8 mouse cellular contexts compared by ENCODE assay signal in the genomic region with DNA sequence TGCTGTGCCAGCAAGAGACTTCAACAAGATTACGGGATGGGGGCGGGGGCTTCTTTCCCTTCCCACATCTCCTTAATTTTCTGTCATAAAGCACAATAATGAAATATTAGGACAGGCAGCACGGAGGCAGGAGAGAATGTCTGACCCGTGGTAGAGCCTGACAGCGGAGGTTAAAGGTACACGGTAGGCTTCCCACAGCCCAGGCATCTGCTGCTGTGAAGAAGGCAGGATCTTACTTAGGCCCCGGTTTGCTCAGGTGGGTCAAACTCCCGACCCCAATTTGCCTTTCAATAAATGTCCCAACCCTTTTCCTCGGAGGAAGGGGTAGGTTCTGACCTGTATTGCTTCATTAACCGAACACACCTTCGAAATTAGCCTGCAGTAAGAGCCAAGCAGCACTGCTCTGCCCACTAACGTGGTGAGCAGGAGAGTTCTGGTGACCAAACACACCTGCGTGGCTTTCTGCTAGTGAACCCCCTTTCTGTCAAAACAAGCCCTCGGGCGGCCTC. TPM values are rescaled to one million over a fixed set of nuclear protein-coding genes. Genes with fewer than 3 reads are reported as not detected.
DNase-seq lines count a peak whose midpoint lies in the region; ATAC-seq and TF ChIP-seq lines count a peak whose summit lies in the region.

No protein-coding gene starts in this region.

- TF ChIP-seq CTCF in kidney, postnatal 0 days (IDR thresholded peaks at IDR 0.05; ENCODE audit: low read depth), result no peak
- TF ChIP-seq CTCF in cortical plate, adult 2 months (IDR thresholded peaks at IDR 0.05; ENCODE audit: extremely low read depth, insufficient read depth, low read length), result no peak

- H3K27me3 ChIP-seq in kidney, postnatal 0 days (ENCODE audit: insufficient read depth, low read length), result no peaks in the 10 kb centered on the region
- H3K27me3 ChIP-seq in hindbrain, embryonic 15.5 days, result no peaks in the 10 kb centered on the region
- H3K27me3 ChIP-seq in midbrain, embryonic 15.5 days (replicated peaks), result no peaks in the 10 kb centered on the region

- no peak for TF ChIP-seq POLR2A in cortical plate, adult 2 months (IDR thresholded peaks at IDR 0.05; ENCODE audit: extremely low read depth, insufficient read depth, low read length)

- DNase-seq in kidney, postnatal 0 days (ENCODE audit: low spot score), result no peak
- no peak for DNase-seq in kidney, postnatal 10 days
- no peak for DNase-seq in thymus, postnatal 36 days
- no peak for DNase-seq in cerebellum, postnatal 4 days (ENCODE audit: low spot score in 2 of 2)
- no peak for DNase-seq in thymus, postnatal 0 days (ENCODE audit: low spot score)

- WGBS in kidney, postnatal 0 days, result 19% methylated on average over 15 of the region's 15 CpGs
- WGBS in hindbrain, embryonic 15.5 days, result 14% methylated on average over 15 of the region's 15 CpGs
- 12% methylated on average over 15 of the region's 15 CpGs for WGBS in midbrain, embryonic 15.5 days

- H3K9ac ChIP-seq in kidney, postnatal 0 days (ENCODE audit: low read depth, low read length), result peak overlapping the region; percentile 78
- H3K9ac ChIP-seq in hindbrain, embryonic 15.5 days, result peak overlapping the region; percentile 94
- peak overlapping the region; percentile 97 for H3K9ac ChIP-seq in midbrain, embryonic 15.5 days

- ATAC-seq in kidney, postnatal 0 days (replicated peaks; ENCODE audit: low FRiP score, low read depth), result no peak; the same call in 1 of the 2 replicates
- ATAC-seq in hindbrain, embryonic 15.5 days (ENCODE audit: low FRiP score, low read depth), result peak; percentile 53
- peak; percentile 50 for ATAC-seq in midbrain, embryonic 15.5 days (replicated peaks)

- no peaks in the 10 kb centered on the region for H3K36me3 ChIP-seq in kidney, postnatal 0 days (ENCODE audit: insufficient read depth, low read length)
- no peaks in the 10 kb centered on the region for H3K36me3 ChIP-seq in hindbrain, embryonic 15.5 days
- H3K36me3 ChIP-seq in midbrain, embryonic 15.5 days (replicated peaks), result no peaks in the 10 kb centered on the region

- no peaks in the 10 kb centered on the region for H3K9me3 ChIP-seq in kidney, postnatal 0 days (replicated peaks; ENCODE audit: low read length)
- H3K9me3 ChIP-seq in hindbrain, embryonic 15.5 days, result no peaks in the 10 kb centered on the region
- no peaks in the 10 kb centered on the region for H3K9me3 ChIP-seq in midbrain, embryonic 15.5 days

- peak overlapping the region; percentile 76 for H3K4me2 ChIP-seq in kidney, postnatal 0 days (ENCODE audit: low read length)
- peak overlapping the region; percentile 90 for H3K4me2 ChIP-seq in hindbrain, embryonic 15.5 days
- H3K4me2 ChIP-seq in midbrain, embryonic 15.5 days, result peak overlapping the region; percentile 67

- H3K4me1 ChIP-seq in kidney, postnatal 0 days (replicated peaks; ENCODE audit: insufficient read depth, low read length), result peaks cover 14% of the 10 kb centered on the region
- peaks cover 10% of the 10 kb centered on the region for H3K4me1 ChIP-seq in cortical plate, adult 2 months (ENCODE audit: control insufficient read depth, insufficient read depth, low read length)
- peaks cover 35% of the 10 kb centered on the region for H3K4me1 ChIP-seq in hindbrain, embryonic 15.5 days (replicated peaks)
- H3K4me1 ChIP-seq in midbrain, embryonic 15.5 days, result peaks cover 30% of the 10 kb centered on the region

- peak overlapping the region; percentile 72 for H3K27ac ChIP-seq in kidney, postnatal 0 days
- no peak overlapping the region for H3K27ac ChIP-seq in cortical plate, adult 2 months (ENCODE audit: insufficient read depth, low read length)
- peak overlapping the region; percentile 86 for H3K27ac ChIP-seq in hindbrain, embryonic 15.5 days (replicated peaks)
- H3K27ac ChIP-seq in midbrain, embryonic 15.5 days, result peak overlapping the region; percentile 88

- peak overlapping the region; percentile 85 for H3K4me3 ChIP-seq in kidney, postnatal 0 days (replicated peaks; ENCODE audit: low read depth, low read length)
- peak overlapping the region; percentile 97 for H3K4me3 ChIP-seq in cortical plate, adult 2 months (ENCODE audit: insufficient read depth, low read length)
- peak overlapping the region; percentile 84 for H3K4me3 ChIP-seq in hindbrain, embryonic 15.5 days
- peak overlapping the region; percentile 94 for H3K4me3 ChIP-seq in midbrain, embryonic 15.5 days

RNA-seq across cellular contexts. Expression of gene Rab4a, which starts 0.5 kb away (rescaled TPM):
- polyA plus RNA-seq in kidney, postnatal 0 days (2015; fragmentation: Nextera tagmentation; extraction: Ambion mirVana), result 58.2 and 62.3 TPM in 2 replicates
- polyA plus RNA-seq in cortical plate, adult 2 months (2012; rRNA removed), result 72.5 and 72.7 TPM in 2 replicates
- polyA plus RNA-seq in hindbrain, embryonic 15.5 days (2015; fragmentation: Nextera tagmentation; extraction: Ambion mirVana), result 77.5 and 82.2 TPM in 2 replicates
- polyA plus RNA-seq in midbrain, embryonic 15.5 days (2015; fragmentation: Nextera tagmentation; extraction: Ambion mirVana), result 73.5 and 76.3 TPM in 2 replicates
- 23.4 and 23.5 TPM in 2 replicates for polyA plus RNA-seq in thymus, postnatal 0 days (2015; fragmentation: Nextera tagmentation; extraction: Ambion mirVana)

RNA-seq across cellular contexts. Expression of gene Ccsap, which starts 54.7 kb away (rescaled TPM):
- polyA plus RNA-seq in kidney, postnatal 0 days (2015; fragmentation: Nextera tagmentation; extraction: Ambion mirVana), result 1.8 and 1.9 TPM in 2 replicates
- 45.1 and 48.1 TPM in 2 replicates for polyA plus RNA-seq in cortical plate, adult 2 months (2012; rRNA removed)
- 5.7 and 6.2 TPM in 2 replicates for polyA plus RNA-seq in hindbrain, embryonic 15.5 days (2015; fragmentation: Nextera tagmentation; extraction: Ambion mirVana)
- 5.4 and 6.0 TPM in 2 replicates for polyA plus RNA-seq in midbrain, embryonic 15.5 days (2015; fragmentation: Nextera tagmentation; extraction: Ambion mirVana)
- polyA plus RNA-seq in thymus, postnatal 0 days (2015; fragmentation: Nextera tagmentation; extraction: Ambion mirVana), result 6.6 and 6.7 TPM in 2 replicates
